Mouse (Mus musculus): ENCODE measurements at regions not wholly inside any gene's neighbourhood (a gene's known extent, or its start where the extent isn't known, plus 50 kb on each side); places are given as distances from the start of the nearest gene placed in this dataset.

GRCm38 (mm10) chr6:117408971-117409783 is 240.8 kb downstream of the Cxcl12 start:
- in situ Hi-C loops (cut with MboI; ENCODE audit: low sequenced_read_pairs), result no loop called here

- in situ Hi-C loops (cut with MboI; ENCODE audit: low sequenced_read_pairs), result no loop called here
Measured at GRCm38 (mm10) chr6:117414926-117415325, 246.6 kb downstream of the Cxcl12 start.

GRCm38 (mm10) chr6:117415901-117416300 is 247.6 kb downstream of the Cxcl12 start:
- in situ Hi-C loops (cut with MboI; ENCODE audit: low sequenced_read_pairs), result no loop called here

- in situ Hi-C loops (cut with MboI; ENCODE audit: low sequenced_read_pairs), result no loop called here
Measured at GRCm38 (mm10) chr6:117416461-117416860, 248.1 kb downstream of the Cxcl12 start.

GRCm38 (mm10) chr6:117422846-117423573 is 254.7 kb downstream of the Cxcl12 start:
- in situ Hi-C loops (cut with MboI; ENCODE audit: low sequenced_read_pairs), result no loop called here

- in situ Hi-C loops (cut with MboI; ENCODE audit: low sequenced_read_pairs), result no loop called here
Measured at GRCm38 (mm10) chr6:117426363-117426762, 258.0 kb downstream of the Cxcl12 start.

GRCm38 (mm10) chr6:117427351-117428142 is 259.2 kb downstream of the Cxcl12 start:
- in situ Hi-C loops (cut with MboI; ENCODE audit: low sequenced_read_pairs), result no loop called here

- in situ Hi-C loops (cut with MboI; ENCODE audit: low sequenced_read_pairs), result no loop called here
Measured at GRCm38 (mm10) chr6:117428441-117428840, 260.1 kb downstream of the Cxcl12 start.

GRCm38 (mm10) chr6:117430876-117431781 is 262.8 kb downstream of the Cxcl12 start:
- in situ Hi-C loops (cut with MboI; ENCODE audit: low sequenced_read_pairs), result no loop called here

GRCm38 (mm10) chr6:117436851-117437250 is 268.5 kb downstream of the Cxcl12 start:
- in situ Hi-C loops (cut with MboI; ENCODE audit: low sequenced_read_pairs), result no loop called here

GRCm38 (mm10) chr6:117437411-117438101 is 269.2 kb downstream of the Cxcl12 start:
- in situ Hi-C loops (cut with MboI; ENCODE audit: low sequenced_read_pairs), result no loop called here

GRCm38 (mm10) chr6:117448652-117449051 is 280.3 kb downstream of the Cxcl12 start:
- in situ Hi-C loops (cut with MboI; ENCODE audit: low sequenced_read_pairs), result no loop called here

- in situ Hi-C loops (cut with MboI; ENCODE audit: low sequenced_read_pairs), result no loop called here
Measured at GRCm38 (mm10) chr6:117451001-117451400, 282.7 kb downstream of the Cxcl12 start.

GRCm38 (mm10) chr6:117460193-117460592 is 291.9 kb downstream of the Cxcl12 start:
- in situ Hi-C loops (cut with MboI; ENCODE audit: low sequenced_read_pairs), result no loop called here

GRCm38 (mm10) chr6:117465165-117465564 is 296.8 kb downstream of the Cxcl12 start:
- in situ Hi-C loops (cut with MboI; ENCODE audit: low sequenced_read_pairs), result no loop called here

GRCm38 (mm10) chr6:117465606-117466174 is 297.4 kb downstream of the Cxcl12 start:
- in situ Hi-C loops (cut with MboI; ENCODE audit: low sequenced_read_pairs), result no loop called here

- in situ Hi-C loops (cut with MboI; ENCODE audit: low sequenced_read_pairs), result no loop called here
Measured at GRCm38 (mm10) chr6:117479376-117479775, 311.0 kb downstream of the Cxcl12 start.

- in situ Hi-C loops (cut with MboI; ENCODE audit: low sequenced_read_pairs), result no loop called here
Measured at GRCm38 (mm10) chr6:117480396-117480795, 312.1 kb downstream of the Cxcl12 start.

- in situ Hi-C loops (cut with MboI; ENCODE audit: low sequenced_read_pairs), result no loop called here
Measured at GRCm38 (mm10) chr6:117489161-117489560, 320.8 kb downstream of the Cxcl12 start.
